Mouse (Mus musculus) limb, embryonic 14.5 days (tissue): ENCODE measurements around the gene Map3k4. TPM values are rescaled to one million over a fixed set of nuclear protein-coding genes. Genes with fewer than 3 reads are reported as not detected.

ENCODE experiments used
- ATAC-seq: fragments of 200-750 bp; cut with Nextera tagmentation; 2 replicates; pipeline ENCODE4 v1.8.0; 2017; ENCODE audit warnings: low read depth, moderate number of reproducible peaks, moderate TSS enrichment; ENCODE audit not compliant: low FRiP score
- DNase-seq: peaks from one replicate; pipeline ENCODE4 v3.0.0-alpha.2; 2015; ENCODE audit warnings: low spot score
- H3K27ac ChIP-seq: fragments of 300-500 bp; sonication (generic); replicated peaks from 2 replicates; pipeline ENCODE4 v1.5.1; 2014; ENCODE audit warnings: low read depth, mild to moderate bottlenecking, low read length, moderate library complexity, mixed read lengths
- H3K27me3 ChIP-seq: fragments of 300-500 bp; sonication (generic); 2 replicates; pipeline ENCODE4 v1.6.1; 2014; ENCODE audit warnings: low read length, mixed read lengths; ENCODE audit not compliant: control insufficient read depth, insufficient read depth
- H3K36me3 ChIP-seq: fragments of 300-500 bp; sonication (generic); 2 replicates; pipeline ENCODE4 v1.6.1; 2014; ENCODE audit warnings: mild to moderate bottlenecking, low read length, moderate library complexity, mixed read lengths; ENCODE audit not compliant: control insufficient read depth, insufficient read depth
- H3K4me1 ChIP-seq: fragments of 300-500 bp; sonication (generic); 2 replicates; pipeline ENCODE4 v1.6.1; 2014; ENCODE audit warnings: antibody characterized with exemption, low read length, mixed read lengths; ENCODE audit not compliant: control insufficient read depth, insufficient read depth
- H3K4me2 ChIP-seq: fragments of 300-500 bp; sonication (generic); replicated peaks from 2 replicates; pipeline ENCODE4 v1.6.1; 2014; ENCODE audit warnings: low read depth, mild to moderate bottlenecking, low read length, moderate library complexity; ENCODE audit not compliant: severe bottlenecking
- H3K4me3 ChIP-seq: fragments of 300-500 bp; sonication (generic); replicated peaks from 2 replicates; pipeline ENCODE4 v1.5.1; 2014; ENCODE audit warnings: low read length
- H3K9ac ChIP-seq: fragments of 300-500 bp; sonication (generic); 2 replicates; pipeline ENCODE4 v1.6.1; 2014; ENCODE audit warnings: mild to moderate bottlenecking, low read depth, low read length, moderate library complexity; ENCODE audit not compliant: severe bottlenecking
- H3K9me3 ChIP-seq: fragments of 300-500 bp; sonication (generic); 2 replicates; pipeline ENCODE4 v1.6.1; 2016; ENCODE audit warnings: low read length; ENCODE audit not compliant: control insufficient read depth
- POLR2A ChIP-seq: fragments of 200-500 bp; IDR thresholded peaks from 2 replicates; pipeline ENCODE4 v1.8.0; 2012; ENCODE audit warnings: inconsistent platforms, mild to moderate bottlenecking, moderate library complexity, borderline replicate concordance; ENCODE audit not compliant: insufficient read depth, insufficient read length; ENCODE audit errors: extremely low read depth
- WGBS: fragments of 180-500 bp; shearing (Covaris S2); extraction: QIAGEN DNeasy Blood & Tissue Kit; methylation state at CpG from one replicate; pipeline ENCODE4 v1.1.7; 2014; 5-methylcytosine and 5-hydroxymethylcytosine counted together
- polyA plus RNA-seq, 2 experiments: library from polyadenylated mRNA; depleted of rRNA in 1 of 2; stranded (reverse) in 1 of 2; unstranded in 1 of 2; fragments of >200 nt; fragmentation: Nextera tagmentation in 1 of 2; extraction: Ambion mirVana in 1 of 2; gene quantifications; 2 replicates each; pipeline versions ENCODE4 v1.2.1 to v1.2.3; 2012 to 2014

Map3k4 gene
- polyA plus RNA-seq, 2 experiments = 28.6 to 36.4 TPM

GRCm38 (mm10) chr17:12268538-12268937 is 50.1 kb downstream of the Map3k4 start:
- no peaks in the 10 kb centered on the region for H3K9me3 ChIP-seq
- peaks cover 23% of the 10 kb centered on the region for H3K4me1 ChIP-seq
- peak; percentile 28 for DNase-seq
- TF ChIP-seq POLR2A = no peak
- H3K4me3 ChIP-seq = no peak overlapping the region
- H3K9ac ChIP-seq = no peak overlapping the region
- no peak for ATAC-seq
- no peaks in the 10 kb centered on the region for H3K27me3 ChIP-seq
- 0 out of 2 replicates have a peak overlapping the region, but pooled peaks have one; percentile 6 for H3K27ac ChIP-seq
- H3K4me2 ChIP-seq = no peak overlapping the region
- peaks cover 23% of the 10 kb centered on the region for H3K36me3 ChIP-seq
- WGBS = 81% methylated on average over 10 of the region's 10 CpGs

GRCm38 (mm10) chr17:12268091-12268490 is 50.5 kb downstream of the Map3k4 start:
- Histone ChIP-seq H3K4me3 (no peak overlapping the region), H3K9me3 (no peaks in the 10 kb centered on the region), H3K4me2 (no peak overlapping the region), H3K27me3 (no peaks in the 10 kb centered on the region), H3K4me1 (peaks cover 26% of the 10 kb centered on the region), H3K27ac (no peak overlapping the region), H3K36me3 (peaks cover 28% of the 10 kb centered on the region), H3K9ac (no peak overlapping the region)
- ATAC-seq (no peak), DNase-seq (no peak)
- 71% methylated on average over 4 of the region's 4 CpGs for WGBS
- TF ChIP-seq POLR2A = no peak

- H3K4me1 ChIP-seq = peaks cover 26% of the 10 kb centered on the region
- H3K4me3 ChIP-seq = no peak overlapping the region
- peak overlapping the region; percentile 48 for H3K27ac ChIP-seq
- H3K4me2 ChIP-seq = peak overlapping the region; percentile 23; the same call in 1 of the 2 replicates
- WGBS = 30% methylated on average over 21 of the region's 21 CpGs
- ATAC-seq = peak; percentile 68
- no peaks in the 10 kb centered on the region for H3K9me3 ChIP-seq
- TF ChIP-seq POLR2A = no peak
- H3K36me3 ChIP-seq = peaks cover 27% of the 10 kb centered on the region
- peak overlapping the region; percentile 21; the same call in 1 of the 2 replicates for H3K9ac ChIP-seq
- DNase-seq = peak; percentile 67
- no peaks in the 10 kb centered on the region for H3K27me3 ChIP-seq
Measured at GRCm38 (mm10) chr17:12265969-12266925, 52.3 kb downstream of the Map3k4 start.

GRCm38 (mm10) chr17:12264293-12264692 is 54.3 kb downstream of the Map3k4 start:
- DNase-seq (no peak), ATAC-seq (no peak)
- no peak overlapping the region for H3K4me3 ChIP-seq
- H3K36me3 ChIP-seq = peaks cover 23% of the 10 kb centered on the region
- no peaks in the 10 kb centered on the region for H3K9me3 ChIP-seq
- 84% methylated on average over 3 of the region's 3 CpGs for WGBS
- no peak overlapping the region for H3K4me2 ChIP-seq
- H3K27me3 ChIP-seq = no peaks in the 10 kb centered on the region
- H3K27ac ChIP-seq = no peak overlapping the region
- peaks cover 26% of the 10 kb centered on the region for H3K4me1 ChIP-seq
- H3K9ac ChIP-seq = no peak overlapping the region
- no peak for TF ChIP-seq POLR2A

- Histone ChIP-seq H3K27ac (no peak overlapping the region), H3K4me2 (no peak overlapping the region), H3K4me1 (peaks cover 26% of the 10 kb centered on the region), H3K36me3 (peaks cover 27% of the 10 kb centered on the region), H3K27me3 (no peaks in the 10 kb centered on the region), H3K9me3 (no peaks in the 10 kb centered on the region), H3K4me3 (no peak overlapping the region), H3K9ac (no peak overlapping the region)
- DNase-seq (no peak), ATAC-seq (no peak)
- WGBS = 62% methylated on average over 13 of the region's 13 CpGs
- no peak for TF ChIP-seq POLR2A
Measured at GRCm38 (mm10) chr17:12263787-12264186, 54.8 kb downstream of the Map3k4 start.
